Mouse (Mus musculus) midbrain, embryonic 16.5 days (tissue): ENCODE data around the gene BC024978. TPM values are rescaled to one million over a fixed set of nuclear protein-coding genes. Genes with fewer than 3 reads are reported as not detected.

Experiments
- ATAC-seq: fragments of 200-750 bp; cut with Nextera tagmentation; 2 replicates; pipeline ENCODE4 v1.8.0; 2017; ENCODE audit warnings: moderate TSS enrichment
- H3K27ac ChIP-seq: fragments of 300-500 bp; sonication (generic); 2 replicates; pipeline ENCODE4 v1.5.1; 2014; ENCODE audit warnings: mild to moderate bottlenecking, low read length, mixed read lengths
- H3K27me3 ChIP-seq: fragments of 300-500 bp; sonication (generic); 2 replicates; pipeline ENCODE4 v1.6.1; 2014; ENCODE audit warnings: low read depth, low read length, mixed read lengths; ENCODE audit not compliant: control insufficient read depth, insufficient read depth
- H3K36me3 ChIP-seq: fragments of 300-500 bp; sonication (generic); 2 replicates; pipeline ENCODE4 v1.6.1; 2014; ENCODE audit warnings: mild to moderate bottlenecking, low read length, moderate library complexity, mixed read lengths; ENCODE audit not compliant: control insufficient read depth, insufficient read depth
- H3K4me1 ChIP-seq: fragments of 300-500 bp; sonication (generic); 2 replicates; pipeline ENCODE4 v1.6.1; 2014; ENCODE audit warnings: mild to moderate bottlenecking, low read length, mixed read lengths; ENCODE audit not compliant: control insufficient read depth, insufficient read depth
- H3K4me2 ChIP-seq: fragments of 300-500 bp; sonication (generic); 2 replicates; pipeline ENCODE4 v1.6.1; 2014; ENCODE audit warnings: mild to moderate bottlenecking, low read length, mixed read lengths
- H3K4me3 ChIP-seq: fragments of 300-500 bp; sonication (generic); 2 replicates; pipeline ENCODE4 v1.5.1; 2014; ENCODE audit warnings: low read depth, mild to moderate bottlenecking, low read length, moderate library complexity, mixed read lengths
- H3K9ac ChIP-seq: fragments of 300-500 bp; sonication (generic); 2 replicates; pipeline ENCODE4 v1.6.1; 2014; ENCODE audit warnings: low read depth, low read length, mixed read lengths
- H3K9me3 ChIP-seq: fragments of 300-500 bp; sonication (generic); replicated peaks from 2 replicates; pipeline ENCODE4 v1.6.1; 2014; ENCODE audit warnings: mild to moderate bottlenecking, low read length, mixed read lengths; ENCODE audit not compliant: control insufficient read depth, poor library complexity, severe bottlenecking
- WGBS: fragments of 180-500 bp; shearing (Covaris S2); extraction: QIAGEN DNeasy Blood & Tissue Kit; methylation state at CpG from one replicate; pipeline ENCODE4 v1.1.7; 2014; 5-methylcytosine and 5-hydroxymethylcytosine counted together
- polyA plus RNA-seq: library from polyadenylated mRNA; unstranded; fragments of >200 nt; fragmentation: Nextera tagmentation; extraction: Ambion mirVana; gene quantifications from 2 replicates; pipeline ENCODE4 v1.2.1, GENCODE M21; 2015

The BC024978 gene
- polyA plus RNA-seq, 1 experiment from 2014 or later: 4.1 TPM

DNA sequence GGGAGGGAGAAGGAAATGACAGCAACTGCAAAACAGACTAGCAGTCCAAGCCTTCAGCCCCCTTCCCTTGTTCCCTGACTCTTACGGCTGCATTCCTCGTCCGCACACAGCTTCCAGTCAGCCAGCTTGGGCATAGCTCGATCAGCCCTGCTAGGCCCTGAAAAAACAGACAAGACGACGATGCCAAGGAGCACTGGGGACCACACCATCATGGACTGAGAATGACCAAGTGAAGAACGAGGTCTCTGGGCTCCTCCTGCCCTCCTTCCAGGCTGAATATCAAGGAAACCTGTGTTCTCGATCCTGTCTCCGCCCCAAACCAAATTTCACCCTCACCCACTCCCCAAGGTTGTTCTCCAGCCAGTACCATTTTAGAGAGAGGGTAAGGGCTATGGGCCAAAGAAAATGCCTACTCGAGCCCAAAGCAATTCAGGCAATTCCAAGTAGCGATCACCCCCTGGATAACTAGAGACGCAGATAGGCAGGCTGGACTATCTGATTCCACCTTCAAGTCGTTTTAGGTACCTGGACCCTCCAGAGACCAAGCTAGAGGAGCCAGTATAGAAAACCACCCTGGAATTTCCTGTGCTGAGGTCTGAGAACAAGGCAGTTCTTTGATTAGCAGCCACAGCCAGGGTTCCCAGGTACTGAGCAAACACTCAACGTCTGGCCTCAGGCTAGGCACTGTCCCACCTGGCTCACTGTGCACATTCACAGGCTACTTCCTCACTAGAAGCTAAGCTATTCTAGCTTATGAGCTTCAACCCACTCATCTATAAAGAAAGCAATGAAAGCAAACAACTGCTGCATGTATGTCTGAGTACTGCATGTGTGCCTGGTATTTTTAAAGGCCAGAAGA, 14.5 kb upstream of the BC024978 start, which contains the start of the genes Gm21983 and Mia:
Gm21983 (minus strand) TSS at position 250 of the 859 bp plus-strand sequence.
Mia (minus strand) TSS at position 321 of the 859 bp plus-strand sequence.
- no peak within 1 kb of the TSS for H3K4me3 ChIP-seq
- H3K4me1 ChIP-seq: peaks cover 9% of the 10 kb centered on the region
- H3K36me3 ChIP-seq: peaks cover 15% of the 10 kb centered on the region
- no peaks in the 10 kb centered on the region for H3K9me3 ChIP-seq
- no peak within 1 kb of the TSS for H3K9ac ChIP-seq
- 69% methylated on average over 14 of the region's 14 CpGs for WGBS
- H3K27ac ChIP-seq: peak within 1 kb of the TSS; percentile 47
- no peak within 1 kb of the TSS for H3K4me2 ChIP-seq
- no peaks in the 10 kb centered on the region for H3K27me3 ChIP-seq
- no peak for ATAC-seq

DNA sequence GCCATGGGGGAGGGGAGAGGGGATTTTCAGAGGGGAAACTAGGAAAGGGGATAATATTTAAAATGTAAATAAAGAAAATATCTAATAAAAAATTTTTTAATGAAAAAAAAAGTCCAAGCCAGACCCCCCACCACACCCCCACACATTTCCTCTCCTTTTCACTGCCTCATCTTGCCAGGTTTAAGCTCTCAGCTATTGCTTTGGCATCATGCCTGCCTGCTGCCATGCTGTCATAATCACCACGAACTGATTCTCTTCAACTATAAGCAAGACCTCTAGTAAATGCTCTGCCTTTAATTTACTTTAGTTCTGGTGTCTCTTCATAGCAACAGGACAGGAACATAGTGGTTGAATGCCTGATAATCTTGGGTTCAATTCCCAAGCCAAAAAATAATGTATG, 13.1 kb upstream of the BC024978 start:
- Histone ChIP-seq H3K4me1 (peaks cover 9% of the 10 kb centered on the region), H3K36me3 (peaks cover 27% of the 10 kb centered on the region), H3K27me3 (no peaks in the 10 kb centered on the region), H3K27ac (no peak overlapping the region), H3K4me2 (no peak overlapping the region), H3K9ac (no peak overlapping the region), H3K4me3 (no peak overlapping the region), H3K9me3 (no peaks in the 10 kb centered on the region)
- WGBS: 84% methylated on average over 1 of the region's 1 CpGs
- no peak for ATAC-seq

DNA sequence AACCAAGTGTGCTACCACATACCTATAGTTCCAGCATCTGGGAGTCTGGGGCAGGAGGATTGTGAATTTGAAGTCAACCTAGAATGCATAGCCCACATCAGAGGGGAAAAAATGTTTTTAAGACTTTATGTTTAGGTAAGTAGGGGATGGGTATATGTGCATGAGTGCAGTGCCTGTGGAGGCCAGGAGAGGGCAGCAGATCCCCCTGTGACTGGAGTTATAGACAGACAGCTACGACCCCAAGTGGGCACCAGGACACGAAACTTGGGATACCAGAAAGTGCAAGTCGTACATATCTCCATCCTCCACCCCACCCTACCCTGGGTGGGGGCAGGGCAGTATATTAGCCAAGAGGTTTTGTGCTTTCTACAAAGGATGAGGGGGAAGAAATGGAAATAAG, 10.6 kb upstream of the BC024978 start:
- Histone ChIP-seq H3K9me3 (no peaks in the 10 kb centered on the region), H3K27me3 (no peaks in the 10 kb centered on the region), H3K27ac (no peak overlapping the region), H3K4me1 (no peaks in the 10 kb centered on the region), H3K36me3 (peaks cover 48% of the 10 kb centered on the region), H3K9ac (no peak overlapping the region), H3K4me2 (no peak overlapping the region), H3K4me3 (no peak overlapping the region)
- ATAC-seq: no peak
- WGBS: 63% methylated on average over 3 of the region's 3 CpGs

DNA sequence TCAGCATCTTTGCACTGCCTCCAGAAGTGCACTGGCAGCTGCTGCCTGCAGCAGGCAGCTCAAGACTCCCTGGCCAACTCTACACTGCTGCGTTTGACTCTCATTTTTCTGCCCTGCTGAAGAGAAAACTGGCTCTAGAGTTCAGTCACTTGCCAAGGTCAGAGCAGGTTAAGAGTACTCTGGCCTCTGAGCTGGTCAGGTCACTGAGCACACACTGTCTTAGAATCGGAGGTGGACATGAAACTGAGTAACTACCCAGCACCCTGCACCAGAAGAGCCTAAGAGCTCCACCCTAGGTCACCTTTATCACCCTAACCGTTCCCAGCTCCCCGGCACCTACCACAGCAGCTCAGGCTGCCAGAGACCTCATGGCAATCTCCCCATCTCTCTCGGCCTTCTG, 9.6 kb upstream of the BC024978 start:
- ATAC-seq: no peak
- Histone ChIP-seq H3K4me3 (no peak overlapping the region), H3K27me3 (no peaks in the 10 kb centered on the region), H3K4me2 (no peak overlapping the region), H3K36me3 (peaks cover 58% of the 10 kb centered on the region), H3K9me3 (no peaks in the 10 kb centered on the region), H3K27ac (no peak overlapping the region), H3K9ac (no peak overlapping the region), H3K4me1 (no peaks in the 10 kb centered on the region)
- 89% methylated on average over 5 of the region's 5 CpGs for WGBS

DNA sequence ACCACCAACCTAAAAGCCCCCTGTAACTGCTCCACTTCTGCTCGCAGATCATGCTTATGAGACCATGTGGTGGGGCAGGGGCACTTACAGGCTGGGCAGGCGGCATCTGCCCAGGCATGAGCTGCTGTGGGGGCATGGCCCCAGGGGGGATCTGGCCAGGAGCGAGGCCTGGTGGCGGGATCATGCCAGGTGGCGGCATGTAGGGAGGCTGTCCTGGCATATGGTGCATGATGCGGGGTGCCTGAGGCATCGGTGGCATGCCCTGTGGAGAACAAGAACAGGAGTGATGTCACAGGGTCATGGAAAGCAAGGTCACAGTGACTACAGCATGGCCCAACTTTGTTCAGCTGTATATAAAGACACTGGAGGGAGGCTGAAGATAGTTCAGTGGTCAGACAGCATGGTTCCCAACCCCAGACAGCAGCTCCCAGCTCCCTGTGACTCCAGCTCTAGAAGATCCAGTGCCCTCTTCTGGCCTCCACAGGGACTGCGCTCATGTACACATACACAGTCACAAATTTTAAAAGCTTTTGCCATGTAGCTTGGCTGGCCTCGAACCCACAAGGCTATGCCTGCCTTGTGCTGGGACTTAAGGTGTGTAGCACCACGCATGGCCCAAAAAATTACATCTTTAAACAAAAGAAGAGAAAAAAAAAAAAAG, 6.2 kb upstream of the BC024978 start:
- no peaks in the 10 kb centered on the region for H3K27me3 ChIP-seq
- peaks cover 14% of the 10 kb centered on the region for H3K4me1 ChIP-seq
- H3K9me3 ChIP-seq: no peaks in the 10 kb centered on the region
- H3K4me3 ChIP-seq: no peak overlapping the region
- no peak overlapping the region for H3K9ac ChIP-seq
- H3K36me3 ChIP-seq: peaks cover 76% of the 10 kb centered on the region
- no peak for ATAC-seq
- H3K4me2 ChIP-seq: no peak overlapping the region
- 92% methylated on average over 10 of the region's 10 CpGs for WGBS
- no peak overlapping the region for H3K27ac ChIP-seq

DNA sequence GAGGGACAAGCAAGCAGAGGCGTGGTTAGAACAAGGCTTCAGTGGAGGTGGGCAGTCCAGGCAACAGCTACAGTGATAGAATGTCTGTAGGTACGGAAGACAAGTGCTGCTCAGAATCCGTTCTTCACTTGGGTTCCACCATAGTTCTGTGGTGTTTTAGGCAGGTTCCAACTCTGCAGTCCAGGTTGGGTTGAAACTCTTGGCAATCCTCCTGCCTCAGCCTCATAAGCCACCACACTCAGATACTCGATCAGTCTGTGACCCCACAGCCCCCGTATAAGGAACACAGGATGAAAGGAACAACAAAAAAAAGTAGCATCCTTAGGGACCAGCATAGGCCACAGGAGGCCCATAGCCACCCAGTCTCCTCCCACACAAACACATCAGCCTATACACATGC, 3.1 kb upstream of the BC024978 start:
- H3K27me3 ChIP-seq: no peaks in the 10 kb centered on the region
- H3K27ac ChIP-seq: no peak overlapping the region
- peaks cover 27% of the 10 kb centered on the region for H3K4me1 ChIP-seq
- H3K4me3 ChIP-seq: no peak overlapping the region
- H3K36me3 ChIP-seq: peaks cover 52% of the 10 kb centered on the region
- no peak overlapping the region for H3K4me2 ChIP-seq
- ATAC-seq: no peak
- H3K9me3 ChIP-seq: no peaks in the 10 kb centered on the region
- H3K9ac ChIP-seq: no peak overlapping the region
- WGBS: 97% methylated on average over 5 of the region's 5 CpGs

DNA sequence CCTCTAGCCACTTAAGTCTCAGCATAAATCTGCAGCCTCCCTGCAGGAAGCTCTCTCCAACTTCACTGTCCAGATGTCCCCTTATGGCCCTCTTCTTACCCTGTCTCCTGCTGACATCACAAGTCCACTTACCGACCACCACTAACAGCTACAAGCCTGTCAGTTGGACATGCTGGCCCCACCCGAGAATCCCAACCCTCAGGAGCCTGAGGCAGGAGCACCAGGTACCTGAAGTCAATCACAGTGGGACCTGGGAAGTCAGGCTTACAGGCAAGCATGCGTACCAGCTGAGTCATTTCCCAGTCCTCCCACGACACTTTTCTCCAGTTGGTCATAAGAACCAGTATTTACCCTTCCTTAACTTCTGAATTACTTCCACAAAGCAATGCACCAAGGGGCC, 1.9 kb upstream of the BC024978 start:
- ATAC-seq: no peak
- Histone ChIP-seq H3K4me1 (peaks cover 27% of the 10 kb centered on the region), H3K27me3 (no peaks in the 10 kb centered on the region), H3K9me3 (no peaks in the 10 kb centered on the region), H3K9ac (no peak overlapping the region), H3K4me3 (0 out of 2 replicates have a peak overlapping the region, but pooled peaks have one; percentile 0), H3K4me2 (peak overlapping the region; percentile 17; the same call in 1 of the 2 replicates), H3K36me3 (peaks cover 42% of the 10 kb centered on the region), H3K27ac (no peak overlapping the region)
- 92% methylated on average over 4 of the region's 4 CpGs for WGBS

DNA sequence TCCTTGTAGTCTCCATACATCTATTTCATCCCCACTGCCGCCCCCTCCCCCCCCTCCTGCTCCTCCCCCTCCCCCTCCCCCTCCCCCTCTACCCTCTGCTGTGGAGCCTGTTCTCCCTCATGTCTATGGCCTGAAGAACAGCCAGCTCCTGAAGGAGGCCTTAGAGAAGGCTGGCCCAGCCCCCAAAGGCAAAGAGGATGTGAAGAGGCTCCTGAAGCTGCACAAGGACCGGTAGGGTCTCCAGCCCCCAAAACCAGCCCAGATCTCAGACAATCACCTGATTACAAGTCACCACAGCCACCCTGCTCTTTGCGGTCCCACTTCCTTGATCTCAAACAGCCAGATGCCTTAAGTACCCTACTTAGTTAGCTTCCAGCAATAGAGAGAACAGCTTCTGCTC, 1.6 kb downstream of the BC024978 start:
- Histone ChIP-seq H3K27me3 (no peaks in the 10 kb centered on the region), H3K4me1 (peaks cover 27% of the 10 kb centered on the region), H3K9ac (no peak overlapping the region), H3K4me2 (no peak overlapping the region), H3K27ac (no peak overlapping the region), H3K9me3 (no peaks in the 10 kb centered on the region), H3K36me3 (peaks cover 11% of the 10 kb centered on the region), H3K4me3 (no peak overlapping the region)
- WGBS: 86% methylated on average over 3 of the region's 3 CpGs
- ATAC-seq: no peak

DNA sequence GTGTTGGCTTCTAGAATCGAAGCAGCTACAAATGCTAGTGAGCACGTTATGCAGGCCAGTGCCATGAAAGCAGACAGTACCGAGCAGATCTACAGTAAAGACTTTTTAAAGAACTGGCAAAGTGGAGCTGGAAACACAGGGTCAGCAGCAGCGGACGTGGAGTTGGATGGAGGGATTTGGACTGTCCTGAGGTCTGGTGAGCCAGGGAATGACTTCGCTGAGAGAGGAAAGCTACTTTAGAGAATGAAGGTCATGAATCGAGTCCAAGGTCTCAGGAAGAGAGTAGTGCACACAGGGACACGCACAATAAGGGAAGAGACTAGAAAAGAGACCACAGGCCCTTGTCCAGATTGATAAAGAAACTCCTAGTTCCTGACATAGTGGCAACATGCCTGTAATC, 2.1 kb downstream of the BC024978 start:
- H3K4me1 ChIP-seq: peaks cover 27% of the 10 kb centered on the region
- ATAC-seq: no peak
- no peak overlapping the region for H3K9ac ChIP-seq
- H3K4me3 ChIP-seq: no peak overlapping the region
- WGBS: 91% methylated on average over 8 of the region's 8 CpGs
- H3K36me3 ChIP-seq: peaks cover 10% of the 10 kb centered on the region; the same call in 1 of the 2 replicates
- no peak overlapping the region for H3K27ac ChIP-seq
- no peaks in the 10 kb centered on the region for H3K27me3 ChIP-seq
- no peaks in the 10 kb centered on the region for H3K9me3 ChIP-seq
- no peak overlapping the region for H3K4me2 ChIP-seq
